Mouse (Mus musculus) central nervous system, embryonic 18 days (tissue): ENCODE measurements around the gene Acadm. TPM values are rescaled to one million over a fixed set of nuclear protein-coding genes. Genes with fewer than 3 reads are reported as not detected.

Experiments used
- polyA plus RNA-seq: library from polyadenylated mRNA; depleted of rRNA; stranded (reverse); fragments of >200 nt; gene quantifications from 2 replicates; pipeline ENCODE4 v1.2.3, GENCODE M21; 2012; rRNA removed

The Acadm gene
- 53.4 and 67.5 TPM in 2 replicates for polyA plus RNA-seq

DNA sequence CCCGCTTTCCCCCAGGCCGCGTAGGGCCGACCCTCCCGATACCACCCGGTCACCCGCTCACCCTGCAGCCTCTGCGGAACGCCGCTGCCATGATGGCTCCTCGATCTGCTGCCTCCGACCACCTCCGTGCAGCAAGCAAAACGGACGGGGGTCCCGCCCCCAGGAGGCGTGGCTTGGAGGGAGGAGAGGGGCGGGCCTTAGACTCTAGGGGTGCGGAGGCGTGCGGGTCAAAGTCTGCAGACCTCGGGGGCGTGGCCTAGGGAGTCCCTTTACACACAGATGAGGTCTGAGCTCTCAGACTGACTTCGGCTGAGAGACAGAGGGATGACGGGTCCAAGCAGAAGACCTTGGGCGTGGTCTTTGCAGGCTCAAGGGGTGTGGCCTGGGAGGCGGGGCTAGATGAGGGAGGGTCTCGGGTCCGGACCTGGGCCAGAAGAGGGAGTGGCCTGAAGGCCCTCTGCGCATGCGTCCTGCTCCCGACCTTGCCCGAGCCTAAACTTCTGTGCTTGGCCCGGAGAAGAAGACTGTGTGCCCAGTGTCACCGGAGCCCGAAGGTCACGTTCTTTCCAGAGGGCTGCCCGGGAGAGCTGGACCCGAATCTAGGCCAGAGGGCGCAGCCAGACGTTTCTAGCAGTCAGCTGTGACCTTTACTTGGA, at the start of gene Acadm:
TSS of gene Acadm (minus strand) at position 298 of the 656 bp plus-strand sequence.

DNA sequence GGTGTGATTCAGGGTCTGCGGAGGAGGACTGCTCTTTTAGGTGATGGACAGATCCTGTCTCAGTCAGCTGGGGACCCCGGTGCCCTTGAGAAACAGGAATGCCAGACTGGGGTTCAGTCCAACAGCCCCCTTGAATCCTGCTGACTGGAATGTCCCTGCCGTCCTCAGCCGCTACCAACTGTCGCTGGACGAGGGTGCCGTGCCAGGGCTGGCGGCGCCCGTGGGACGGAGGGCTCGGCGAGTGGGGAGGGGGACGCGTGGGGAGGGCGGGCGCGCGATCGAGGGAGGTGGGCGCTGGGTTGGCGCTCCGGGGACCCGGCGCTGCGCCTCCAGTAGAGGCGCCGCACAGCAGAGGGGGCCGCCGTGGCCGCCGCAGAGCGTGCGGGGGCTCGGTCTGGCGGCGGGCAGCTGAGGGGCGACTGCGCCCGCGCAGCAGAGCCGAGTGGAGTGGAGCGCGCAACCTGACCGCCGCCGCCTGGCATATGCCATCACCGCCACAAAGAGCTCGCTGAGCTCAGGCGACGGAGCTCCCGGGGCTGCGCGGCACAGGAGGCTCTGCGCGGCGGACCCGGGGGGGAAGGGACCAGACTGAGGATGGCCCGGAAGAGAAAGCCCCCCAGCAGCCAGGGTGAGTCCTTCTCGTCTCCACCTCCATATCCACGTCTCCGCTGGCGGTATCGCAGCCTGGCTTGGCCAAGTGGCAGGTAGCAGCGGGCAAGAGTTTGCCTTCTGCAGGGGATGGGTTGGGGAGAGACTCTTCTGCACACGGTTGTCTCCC, 28.9 kb upstream of the Acadm start, which contains the start of gene Slc44a5:
TSS of gene Slc44a5 (plus strand) at position 266 of the 778 bp plus-strand sequence.

DNA sequence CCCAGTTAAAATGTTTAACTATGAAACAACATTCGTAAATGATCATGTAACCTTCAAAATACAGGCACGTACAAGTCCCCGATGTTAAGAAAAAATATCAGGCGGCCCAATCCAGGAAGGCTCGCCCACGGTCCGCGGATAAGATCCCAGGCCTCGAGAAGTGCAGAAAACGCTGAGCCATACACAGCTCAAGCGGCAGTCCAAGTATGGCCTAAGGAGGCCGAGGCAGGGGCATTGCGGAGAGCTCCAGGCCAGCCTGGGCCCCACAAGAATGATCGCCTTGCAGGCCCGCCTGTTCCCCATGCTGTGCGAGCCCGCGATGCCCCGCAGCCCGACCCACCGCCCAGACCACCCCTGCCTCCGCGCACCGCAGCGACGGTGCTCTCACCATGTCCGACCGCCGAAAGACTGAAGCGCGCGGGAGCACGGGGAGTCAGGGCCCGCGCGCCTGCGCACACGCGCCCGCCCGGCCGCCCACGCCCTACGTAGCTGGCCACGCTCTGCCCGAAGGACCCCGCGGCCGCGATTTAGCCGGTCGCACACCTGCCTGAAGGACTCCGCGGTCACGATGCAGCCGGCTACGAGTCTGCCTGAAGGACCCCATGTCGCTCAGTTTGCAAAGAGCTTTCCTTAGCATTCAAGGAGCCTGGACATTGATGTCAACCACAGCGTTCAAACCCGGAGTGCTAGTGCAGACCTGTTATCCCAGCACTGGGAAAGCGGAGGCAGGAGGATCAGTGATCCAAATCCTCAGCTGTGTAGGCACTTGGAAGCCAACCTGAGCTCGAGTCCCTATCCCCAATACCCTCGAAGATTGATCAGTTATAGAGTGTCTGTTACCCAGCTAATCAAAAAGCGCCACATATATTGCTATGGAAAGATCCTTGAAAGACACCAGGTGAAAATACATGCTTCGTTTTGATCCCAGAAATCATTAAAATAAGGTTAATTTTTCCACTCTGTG, 31.6 kb downstream of the Acadm start, which contains the start of gene Rabggtb:
TSS of gene Rabggtb (minus strand) at position 464 of the 964 bp plus-strand sequence.

DNA sequence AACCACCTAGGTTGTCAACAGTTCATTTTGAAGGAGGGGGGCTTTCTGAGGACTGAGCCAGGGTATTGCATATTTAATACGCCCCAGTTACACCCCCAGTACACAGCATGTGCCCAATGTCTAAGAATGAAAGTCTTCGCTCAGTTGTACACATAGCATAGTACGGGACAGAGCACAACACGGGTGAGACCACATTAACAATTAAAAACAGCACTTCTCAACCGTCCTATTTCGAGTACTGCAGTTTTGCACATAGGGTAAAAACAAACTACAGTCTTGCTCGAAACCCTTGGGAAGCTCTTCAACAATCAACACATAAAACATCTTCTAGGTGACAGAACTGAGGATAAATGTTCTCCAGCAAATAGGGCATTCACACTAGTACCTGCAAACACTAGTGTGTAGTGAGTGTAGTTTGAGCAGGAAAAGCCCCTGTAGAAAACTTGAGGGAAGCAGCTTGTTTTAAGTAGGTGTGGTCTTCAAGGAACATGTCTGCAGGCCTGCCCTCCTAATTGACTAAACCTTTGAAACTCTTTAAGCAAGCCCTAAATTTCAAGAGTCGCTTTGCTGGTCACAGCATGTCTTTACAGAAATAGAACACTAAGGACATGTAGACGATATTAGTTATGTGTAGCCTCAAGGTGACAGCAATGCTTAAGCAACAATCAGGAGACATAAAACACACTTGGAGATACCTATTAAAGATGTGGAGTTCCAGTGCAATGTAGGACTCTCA, 38.1 kb downstream of the Acadm start, which contains the start of gene Msh4:
TSS of gene Msh4 (minus strand) at position 3 of the 736 bp plus-strand sequence.

Other genes starting within 250 kb of the Acadm start
- gene St6galnac3, start 219.5 kb downstream of the Acadm start, polyA plus RNA-seq: 10.6 and 11.4 TPM in 2 replicates
- gene Asb17, start 100.4 kb downstream of the Acadm start, polyA plus RNA-seq: 0.01 TPM in 1 of 2 replicates, not detected in the other
- 0.16 and 0.17 TPM in 2 replicates for gene Msh4, start 38.5 kb downstream of the Acadm start, polyA plus RNA-seq
- 80.1 and 88.8 TPM in 2 replicates for gene Rabggtb, start 31.6 kb downstream of the Acadm start, polyA plus RNA-seq
- 18.3 and 18.4 TPM in 2 replicates for gene Slc44a5, start 28.8 kb upstream of the Acadm start, polyA plus RNA-seq